Mouse (Mus musculus) limb, embryonic 11.5 days (tissue): Measurements from ENCODE around the gene Clasp2. TPM values are rescaled to one million over a fixed set of nuclear protein-coding genes. Genes with fewer than 3 reads are reported as not detected.
"Not testable (repeated sequence)": the region's sequence is repeated elsewhere in the genome, so short reads cannot be mapped to it uniquely, and the experiment has no call there.

Experiments
- ATAC-seq: fragments of 200-750 bp; cut with Nextera tagmentation; 2 replicates; pipeline ENCODE4 v1.8.0; 2017; ENCODE audit warnings: low read depth; ENCODE audit not compliant: insufficient number of reproducible peaks, low FRiP score, low TSS enrichment
- DNase-seq: peaks from one replicate; pipeline ENCODE4 v3.0.0-alpha.2; 2015; ENCODE audit warnings: low spot score
- H3K27ac ChIP-seq: fragments of 300-500 bp; sonication (generic); replicated peaks from 2 replicates; pipeline ENCODE4 v1.5.1; 2014; ENCODE audit warnings: low read depth, mild to moderate bottlenecking, low read length
- H3K27me3 ChIP-seq: fragments of 300-500 bp; sonication (generic); 2 replicates; pipeline ENCODE4 v1.6.1; 2014; ENCODE audit warnings: mild to moderate bottlenecking, low read length, mixed read lengths; ENCODE audit not compliant: control insufficient read depth, insufficient read depth
- H3K36me3 ChIP-seq: fragments of 300-500 bp; sonication (generic); 2 replicates; pipeline ENCODE4 v1.6.1; 2014; ENCODE audit warnings: mild to moderate bottlenecking, low read length, moderate library complexity, mixed read lengths; ENCODE audit not compliant: control insufficient read depth, insufficient read depth
- H3K4me1 ChIP-seq: fragments of 300-500 bp; sonication (generic); 2 replicates; pipeline ENCODE4 v1.6.1; 2014; ENCODE audit warnings: low read length, mixed read lengths; ENCODE audit not compliant: control insufficient read depth, insufficient read depth
- H3K4me2 ChIP-seq: fragments of 300-500 bp; sonication (generic); 2 replicates; pipeline ENCODE4 v1.6.1; 2014; ENCODE audit warnings: low read depth, mild to moderate bottlenecking, moderate library complexity; ENCODE audit not compliant: severe bottlenecking
- H3K4me3 ChIP-seq: fragments of 300-500 bp; sonication (generic); 2 replicates; pipeline ENCODE4 v1.5.1; 2014; ENCODE audit warnings: low read depth, low read length
- H3K9ac ChIP-seq: fragments of 300-500 bp; sonication (generic); 2 replicates; pipeline ENCODE4 v1.6.1; 2014; ENCODE audit warnings: mild to moderate bottlenecking, low read length
- H3K9me3 ChIP-seq: fragments of 300-500 bp; sonication (generic); 2 replicates; pipeline ENCODE4 v1.6.1; 2016; ENCODE audit warnings: low read length; ENCODE audit not compliant: control insufficient read depth
- WGBS: fragments of 180-500 bp; shearing (Covaris S2); extraction: QIAGEN DNeasy Blood & Tissue Kit; methylation state at CpG from one replicate; pipeline ENCODE4 v1.1.7; 2014; 5-methylcytosine and 5-hydroxymethylcytosine counted together
- polyA plus RNA-seq: library from polyadenylated mRNA; unstranded; fragments of >200 nt; fragmentation: Nextera tagmentation; extraction: Ambion mirVana; gene quantifications from 2 replicates; pipeline ENCODE4 v1.2.1, GENCODE M21; 2014

The Clasp2 gene
- polyA plus RNA-seq, 1 experiment from 2014 or later = 29.6 TPM

GRCm38 (mm10) chr9:113719063-113719462, 22.2 kb upstream of the Clasp2 start:
- 47% methylated on average over 5 of the region's 5 CpGs for WGBS
- Histone ChIP-seq H3K27ac (no peak overlapping the region), H3K36me3 (no peaks in the 10 kb centered on the region), H3K4me3 (no peak overlapping the region), H3K27me3 (no peaks in the 10 kb centered on the region), H3K4me2 (no peak overlapping the region), H3K4me1 (no peaks in the 10 kb centered on the region), H3K9ac (no peak overlapping the region), H3K9me3 (no peaks in the 10 kb centered on the region)
- ATAC-seq (no peak), DNase-seq (peak; percentile 36)

- no peaks in the 10 kb centered on the region for H3K4me1 ChIP-seq
- no peak overlapping the region for H3K4me2 ChIP-seq
- H3K9ac ChIP-seq = no peak overlapping the region
- no peak for ATAC-seq
- no peak for DNase-seq
- H3K36me3 ChIP-seq = no peaks in the 10 kb centered on the region
- WGBS = 85% methylated on average over 15 of the region's 15 CpGs
- H3K9me3 ChIP-seq = no peaks in the 10 kb centered on the region
- H3K27me3 ChIP-seq = no peaks in the 10 kb centered on the region
- H3K4me3 ChIP-seq = no peak overlapping the region
- no peak overlapping the region for H3K27ac ChIP-seq
Observed at GRCm38 (mm10) chr9:113724646-113725045, 16.6 kb upstream of the Clasp2 start.

DNA sequence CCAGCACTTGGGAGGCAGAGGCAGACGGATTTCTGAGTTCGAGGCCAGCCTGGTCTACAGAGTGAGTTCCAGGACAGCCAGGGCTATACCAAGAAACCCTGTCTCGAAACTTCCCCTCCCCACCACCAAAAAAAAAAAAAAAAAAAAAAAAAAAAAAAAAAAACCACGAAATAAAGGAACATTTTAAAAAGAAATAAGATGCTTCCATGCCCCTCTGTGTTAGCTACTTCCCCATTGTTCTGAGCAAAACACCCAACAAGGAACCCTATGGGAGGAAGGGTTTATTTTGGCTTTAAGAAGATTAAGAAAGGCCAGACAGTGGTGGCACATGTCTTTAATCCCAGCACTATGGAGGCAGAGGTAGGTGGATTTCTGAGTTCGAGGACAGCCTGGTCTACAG, 15.7 kb upstream of the Clasp2 start:
- DNase-seq, ATAC-seq, H3K4me3 ChIP-seq, H3K27me3 ChIP-seq, H3K9ac ChIP-seq, H3K4me1 ChIP-seq, H3K9me3 ChIP-seq, H3K4me2 ChIP-seq, H3K27ac ChIP-seq, H3K36me3 ChIP-seq: not testable (repeated sequence)
- 92% methylated on average over 5 of the region's 5 CpGs for WGBS

DNA sequence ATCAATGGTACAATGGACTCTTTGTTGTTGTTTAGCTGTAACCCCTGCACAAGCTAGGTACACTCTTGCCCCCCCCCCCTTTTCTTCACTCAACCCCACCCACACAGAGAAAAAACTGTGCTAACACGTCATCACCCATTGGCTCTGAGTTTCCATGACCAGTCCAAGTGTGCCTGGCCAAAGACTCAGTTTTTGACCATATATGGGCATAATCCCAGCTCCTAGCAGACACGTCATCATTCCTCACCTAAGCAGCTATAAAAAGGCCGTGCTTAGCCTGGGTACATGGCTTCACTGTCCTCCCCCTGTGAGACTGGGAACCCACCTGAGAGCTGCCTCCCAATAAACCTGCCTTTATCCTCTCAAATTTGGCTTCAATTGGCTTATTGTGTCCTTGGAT, 15.1 kb upstream of the Clasp2 start:
- no peak overlapping the region for H3K27ac ChIP-seq
- WGBS = 47% methylated on average over 3 of the region's 3 CpGs

GRCm38 (mm10) chr9:113726991-113727680, 14.1 kb upstream of the Clasp2 start:
- 91% methylated on average over 18 of the region's 18 CpGs for WGBS
- H3K4me2 ChIP-seq = no peak overlapping the region
- no peak overlapping the region for H3K9ac ChIP-seq
- H3K36me3 ChIP-seq = no peaks in the 10 kb centered on the region
- H3K9me3 ChIP-seq = no peaks in the 10 kb centered on the region
- DNase-seq (no peak), ATAC-seq (no peak)
- no peak overlapping the region for H3K4me3 ChIP-seq
- no peaks in the 10 kb centered on the region for H3K27me3 ChIP-seq
- no peak overlapping the region for H3K27ac ChIP-seq
- H3K4me1 ChIP-seq = no peaks in the 10 kb centered on the region

More for the DNA sequence above, 15.1 kb upstream of the Clasp2 start:
- no peaks in the 10 kb centered on the region for H3K27me3 ChIP-seq
- no peak overlapping the region for H3K4me3 ChIP-seq
- no peaks in the 10 kb centered on the region for H3K4me1 ChIP-seq
- ATAC-seq (no peak), DNase-seq (no peak)
- H3K9ac ChIP-seq = no peak overlapping the region
- no peaks in the 10 kb centered on the region for H3K9me3 ChIP-seq
- no peak overlapping the region for H3K4me2 ChIP-seq
- H3K36me3 ChIP-seq = no peaks in the 10 kb centered on the region

- Histone ChIP-seq H3K9ac (no peak overlapping the region), H3K27me3 (no peaks in the 10 kb centered on the region), H3K27ac (no peak overlapping the region), H3K9me3 (no peaks in the 10 kb centered on the region), H3K4me3 (no peak overlapping the region), H3K4me1 (no peaks in the 10 kb centered on the region), H3K4me2 (no peak overlapping the region), H3K36me3 (no peaks in the 10 kb centered on the region)
- WGBS = 92% methylated on average over 3 of the region's 3 CpGs
- ATAC-seq = no peak
- no peak for DNase-seq
Observed at GRCm38 (mm10) chr9:113731540-113731939, 9.7 kb upstream of the Clasp2 start.

- Histone ChIP-seq H3K4me1 (no peaks in the 10 kb centered on the region), H3K9me3 (no peaks in the 10 kb centered on the region), H3K27me3 (no peaks in the 10 kb centered on the region), H3K4me3 (no peak overlapping the region), H3K4me2 (no peak overlapping the region), H3K36me3 (no peaks in the 10 kb centered on the region), H3K27ac (no peak overlapping the region), H3K9ac (no peak overlapping the region)
- DNase-seq = no peak
- ATAC-seq = no peak
Observed at GRCm38 (mm10) chr9:113735920-113736319, 5.4 kb upstream of the Clasp2 start.

DNA sequence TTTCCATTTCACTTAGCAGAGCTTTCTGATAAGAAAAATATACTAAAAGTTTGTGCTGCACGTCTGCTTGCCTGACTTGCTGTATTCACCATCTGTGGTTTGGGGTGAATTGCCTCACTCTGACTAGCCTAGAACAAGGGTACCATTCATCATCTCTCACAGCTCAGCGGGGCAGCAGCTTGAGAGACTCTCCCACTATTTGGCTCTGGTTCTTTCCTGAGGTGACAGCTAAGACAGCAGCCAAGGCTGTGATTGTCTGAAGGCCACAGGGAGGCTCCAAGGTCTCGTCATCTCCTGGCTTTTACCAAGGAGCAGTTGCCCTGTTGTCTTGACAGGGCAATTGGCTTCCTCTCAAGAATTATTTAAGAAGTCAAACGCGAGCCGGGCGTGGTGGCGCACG, 3.3 kb upstream of the Clasp2 start:
- Histone ChIP-seq H3K36me3 (no peaks in the 10 kb centered on the region), H3K27me3 (no peaks in the 10 kb centered on the region), H3K9me3 (no peaks in the 10 kb centered on the region), H3K4me3 (no peak overlapping the region), H3K9ac (no peak overlapping the region), H3K4me2 (no peak overlapping the region), H3K27ac (no peak overlapping the region), H3K4me1 (no peaks in the 10 kb centered on the region)
- DNase-seq = no peak
- ATAC-seq = no peak
- WGBS = 79% methylated on average over 9 of the region's 9 CpGs

DNA sequence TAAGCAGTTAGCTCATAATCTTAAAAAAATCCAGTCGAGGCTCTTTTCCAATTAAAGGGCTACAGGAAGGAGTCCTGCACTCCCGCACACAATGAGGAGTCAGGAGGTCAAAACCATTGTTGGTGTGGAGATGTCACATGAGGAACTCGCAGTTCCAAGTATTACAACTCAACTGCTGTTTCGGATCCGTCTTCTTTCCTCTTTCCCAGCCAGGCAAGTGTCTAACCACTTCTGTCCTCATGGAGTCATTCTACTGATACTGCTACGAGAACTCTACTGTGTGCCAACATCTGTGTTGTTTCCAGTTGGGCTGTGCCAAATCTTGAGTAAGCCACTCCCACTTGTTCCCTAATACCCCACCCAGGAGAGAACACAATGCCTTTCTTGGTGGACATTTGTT, 2.3 kb upstream of the Clasp2 start:
- no peak overlapping the region for H3K27ac ChIP-seq
- 88% methylated on average over 6 of the region's 6 CpGs for WGBS
- H3K4me1 ChIP-seq = no peaks in the 10 kb centered on the region
- no peaks in the 10 kb centered on the region for H3K36me3 ChIP-seq
- H3K4me2 ChIP-seq = no peak overlapping the region
- no peak for DNase-seq
- no peaks in the 10 kb centered on the region for H3K9me3 ChIP-seq
- H3K4me3 ChIP-seq = no peak overlapping the region
- ATAC-seq = no peak
- H3K9ac ChIP-seq = no peak overlapping the region
- no peaks in the 10 kb centered on the region for H3K27me3 ChIP-seq
